Comparison of ENCODE assay signal across 8 mouse cellular contexts in genomic region chr7:67950815-67951531, GRCm38 (mm10). TPM values are rescaled to one million over a fixed set of nuclear protein-coding genes. Genes with fewer than 3 reads are reported as not detected.
DNase-seq lines count a peak whose midpoint lies in the region; ATAC-seq and TF ChIP-seq lines count a peak whose summit lies in the region.

No protein-coding gene starts in this region.

- TF ChIP-seq CTCF in liver, postnatal 0 days (IDR thresholded peaks at IDR 0.05; ENCODE audit: low read depth), result peak; percentile 90

- in situ Hi-C loops in ES-E14 (cut with MboI; ENCODE audit: low sequenced_read_pairs in 2 of 2, unreplicated experiment in 2 of 2), result loop anchor here in 1 of 2 experiments (10.0 kb wide), 1 partner anchor 184 kb away; no protein-coding TSS in a partner anchor

- no peaks in the 10 kb centered on the region for H3K9me3 ChIP-seq in ES-E14 (ENCODE audit: control insufficient read depth, insufficient read depth, low read depth, low read length)
- H3K9me3 ChIP-seq in forebrain, embryonic 15.5 days, result no peaks in the 10 kb centered on the region
- H3K9me3 ChIP-seq in liver, postnatal 0 days (ENCODE audit: low read length), result no peaks in the 10 kb centered on the region
- H3K9me3 ChIP-seq in neural tube, embryonic 13.5 days, result no peaks in the 10 kb centered on the region

- peak overlapping the region; percentile 76 to 93 for H3K4me3 ChIP-seq in ES-E14 (ENCODE audit: insufficient read depth in 1 of 2, low read depth in 1 of 2, low read length in 2 of 2, poor library complexity in 1 of 2, severe bottlenecking in 1 of 2)
- H3K4me3 ChIP-seq in forebrain, embryonic 15.5 days, result peak overlapping the region; percentile 53
- peak overlapping the region; percentile 92 for H3K4me3 ChIP-seq in liver, postnatal 0 days (ENCODE audit: low read depth, low read length)
- H3K4me3 ChIP-seq in neural tube, embryonic 13.5 days, result peak overlapping the region; percentile 96

- no peak overlapping the region; the same call in 1 of the 2 replicates for H3K27ac ChIP-seq in ES-E14 (ENCODE audit: insufficient read depth, low read depth, low read length, poor library complexity, severe bottlenecking)
- H3K27ac ChIP-seq in forebrain, embryonic 15.5 days (replicated peaks), result peak overlapping the region; percentile 100
- H3K27ac ChIP-seq in liver, postnatal 0 days (ENCODE audit: low read depth), result peak overlapping the region; percentile 97
- peak overlapping the region; percentile 100 for H3K27ac ChIP-seq in neural tube, embryonic 13.5 days (replicated peaks)

- H3K4me2 ChIP-seq in forebrain, embryonic 15.5 days (replicated peaks), result peak overlapping the region; percentile 96
- peak overlapping the region; percentile 99 for H3K4me2 ChIP-seq in liver, postnatal 0 days (ENCODE audit: low read depth, low read length)
- H3K4me2 ChIP-seq in neural tube, embryonic 13.5 days, result peak overlapping the region; percentile 100

- H3K4me1 ChIP-seq in ES-E14 (ENCODE audit: control insufficient read depth in 2 of 2, insufficient read depth in 2 of 2, low read length in 2 of 2, poor library complexity in 1 of 2), result peaks cover 0 to 8% of the 10 kb centered on the region in 2 experiments; a peak in 1 of 4 replicates
- H3K4me1 ChIP-seq in forebrain, embryonic 15.5 days, result peaks cover 20% of the 10 kb centered on the region
- H3K4me1 ChIP-seq in liver, postnatal 0 days (ENCODE audit: insufficient read depth), result peaks cover 9% of the 10 kb centered on the region
- H3K4me1 ChIP-seq in neural tube, embryonic 13.5 days (replicated peaks), result peaks cover 28% of the 10 kb centered on the region

- WGBS in forebrain, embryonic 15.5 days, result under 1% methylated on average over 70 of the region's 71 CpGs
- WGBS in liver, postnatal 0 days (ENCODE audit: insufficient replicate concordance), result under 1% methylated on average over 60 of the region's 71 CpGs
- WGBS in neural tube, embryonic 13.5 days, result under 1% methylated on average over 58 of the region's 71 CpGs

- no peak for DNase-seq in ES-E14 (ENCODE audit: low read depth, low spot score)
- peak; percentile 86 for DNase-seq in cerebellum, adult 11-12 months
- DNase-seq in heart, postnatal 14 days, result peak; percentile 90 to 92
- DNase-seq in layer of hippocampus, adult 11-12 months (ENCODE audit: low spot score), result peak; percentile 85
- peak; percentile 84 for DNase-seq in liver, postnatal 0 days
- peak; percentile 51 for DNase-seq in telencephalon, adult 2 months (ENCODE audit: low read depth, low spot score)

- peak overlapping the region; percentile 88 for H3K9ac ChIP-seq in ES-E14 (ENCODE audit: insufficient read depth, low read depth, low read length, poor library complexity, severe bottlenecking)
- H3K9ac ChIP-seq in forebrain, embryonic 15.5 days (replicated peaks), result peak overlapping the region; percentile 95
- H3K9ac ChIP-seq in liver, postnatal 0 days (replicated peaks), result peak overlapping the region; percentile 89
- H3K9ac ChIP-seq in neural tube, embryonic 13.5 days, result peak overlapping the region; percentile 97

- ATAC-seq in forebrain, embryonic 15.5 days (replicated peaks), result peak; percentile 73
- peak; percentile 76 for ATAC-seq in liver, postnatal 0 days
- peak; percentile 81 for ATAC-seq in neural tube, embryonic 13.5 days (ENCODE audit: low read depth)

- H3K27me3 ChIP-seq in forebrain, embryonic 15.5 days, result no peaks in the 10 kb centered on the region
- H3K27me3 ChIP-seq in liver, postnatal 0 days (ENCODE audit: insufficient read depth, low read length), result peaks cover 53% of the 10 kb centered on the region
- no peaks in the 10 kb centered on the region for H3K27me3 ChIP-seq in neural tube, embryonic 13.5 days

- intact Hi-C loops in heart, postnatal 14 days (cut with DNase I), result loop anchor here (1.0 to 10.0 kb wide), 7 partner anchors 116 to 404 kb away; no protein-coding TSS in a partner anchor

- no peak for TF ChIP-seq EP300 in liver, postnatal 0 days (IDR thresholded peaks at IDR 0.05; ENCODE audit: low read depth)

- H3K36me3 ChIP-seq in ES-E14 (ENCODE audit: control insufficient read depth, insufficient read depth, low read length, poor library complexity, severe bottlenecking), result no peaks in the 10 kb centered on the region
- H3K36me3 ChIP-seq in forebrain, embryonic 15.5 days, result no peaks in the 10 kb centered on the region
- no peaks in the 10 kb centered on the region for H3K36me3 ChIP-seq in liver, postnatal 0 days (replicated peaks; ENCODE audit: insufficient read depth, low read length)
- no peaks in the 10 kb centered on the region for H3K36me3 ChIP-seq in neural tube, embryonic 13.5 days

TF ChIP-seq in ES-E14, 5 proteins besides CTCF, POLR2A, EP300 and RAD21:
- TF ChIP-seq ZNF384 (IDR thresholded peaks at IDR 0.05; ENCODE audit: low read depth, low read length), result no peak
- no peak for TF ChIP-seq HCFC1 (IDR thresholded peaks at IDR 0.05; ENCODE audit: borderline replicate concordance, insufficient read depth, low read length)
- no peak for TF ChIP-seq MAFK (IDR thresholded peaks at IDR 0.05; ENCODE audit: insufficient read depth, low read depth, low read length)
- TF ChIP-seq ZC3H11A (IDR thresholded peaks at IDR 0.05; ENCODE audit: borderline replicate concordance, low read depth, low read length), result no peak
- TF ChIP-seq CHD2 (IDR thresholded peaks at IDR 0.05; ENCODE audit: low read depth, low read length), result no peak

RNA-seq across cellular contexts. Expression of gene Igf1r, which starts 1.7 kb away (rescaled TPM):
- total RNA-seq in ES-E14 (2012; rRNA removed), result 23.5 and 37.9 TPM in 2 replicates
- 26.8 and 28.5 TPM in 2 replicates for polyA plus RNA-seq in forebrain, embryonic 15.5 days (2015; fragmentation: Nextera tagmentation; extraction: Ambion mirVana)
- 10 to 100 TPM; 17.9 to 21.3 TPM for total RNA-seq in heart, postnatal 14 days (2021)
- 2.7 and 2.9 TPM in 2 replicates for polyA plus RNA-seq in liver, postnatal 0 days (2015; fragmentation: Nextera tagmentation; extraction: Ambion mirVana)
- 23.7 and 28.5 TPM in 2 replicates for polyA plus RNA-seq in neural tube, embryonic 13.5 days (2015; fragmentation: Nextera tagmentation; extraction: Ambion mirVana)
